Mouse (Mus musculus): ENCODE measurements around the gene Gabrr1.

GRCm38 (mm10) chr4:33125409-33126084 lies 6.8 kb upstream of the Gabrr1 start:
- TF ChIP-seq USF1 (IDR thresholded peaks at IDR 0.05; ENCODE audit: low read depth, low read length) (no peak), POLR2A (IDR thresholded peaks at IDR 0.05; ENCODE audit: control insufficient read depth in 1 of 2, insufficient read depth in 1 of 2, low read depth in 1 of 2, low read length in 2 of 2, poor library complexity in 1 of 2) (no peak), NELFE (IDR thresholded peaks at IDR 0.05; ENCODE audit: low read depth, low read length) (no peak), SIN3A (IDR thresholded peaks at IDR 0.05; ENCODE audit: low read length) (no peak)
